Mouse (Mus musculus) heart, postnatal 25 days (tissue): ENCODE data around the gene Srxn1. TPM values are rescaled to one million over a fixed set of nuclear protein-coding genes. Genes with fewer than 3 reads are reported as not detected.
A peak's percentile ranks its signal among the peaks of the same experiment; 100 is the strongest.
"Not testable (repeated sequence)": the region's sequence is repeated elsewhere in the genome, so short reads cannot be mapped to it uniquely, and the experiment has no call there.

Experiments
- DNase-seq: peaks from one replicate; pipeline ENCODE4 v3.0.0; 2022; ENCODE audit warnings: low spot score
- intact Hi-C: fragments of 180-260 bp; cut with DNase I; formaldehyde crosslinking; loops from one replicate; pipeline ENCODE4 v1.15.1; 2025
- total RNA-seq, 2 experiments: library from RNA; stranded (reverse); gene quantifications; 2 replicates each; pipeline ENCODE4 v1.2.3; 2021

Srxn1 gene
- total RNA-seq: 10 to 100 TPM; 14.8 to 15.2 TPM

DNA sequence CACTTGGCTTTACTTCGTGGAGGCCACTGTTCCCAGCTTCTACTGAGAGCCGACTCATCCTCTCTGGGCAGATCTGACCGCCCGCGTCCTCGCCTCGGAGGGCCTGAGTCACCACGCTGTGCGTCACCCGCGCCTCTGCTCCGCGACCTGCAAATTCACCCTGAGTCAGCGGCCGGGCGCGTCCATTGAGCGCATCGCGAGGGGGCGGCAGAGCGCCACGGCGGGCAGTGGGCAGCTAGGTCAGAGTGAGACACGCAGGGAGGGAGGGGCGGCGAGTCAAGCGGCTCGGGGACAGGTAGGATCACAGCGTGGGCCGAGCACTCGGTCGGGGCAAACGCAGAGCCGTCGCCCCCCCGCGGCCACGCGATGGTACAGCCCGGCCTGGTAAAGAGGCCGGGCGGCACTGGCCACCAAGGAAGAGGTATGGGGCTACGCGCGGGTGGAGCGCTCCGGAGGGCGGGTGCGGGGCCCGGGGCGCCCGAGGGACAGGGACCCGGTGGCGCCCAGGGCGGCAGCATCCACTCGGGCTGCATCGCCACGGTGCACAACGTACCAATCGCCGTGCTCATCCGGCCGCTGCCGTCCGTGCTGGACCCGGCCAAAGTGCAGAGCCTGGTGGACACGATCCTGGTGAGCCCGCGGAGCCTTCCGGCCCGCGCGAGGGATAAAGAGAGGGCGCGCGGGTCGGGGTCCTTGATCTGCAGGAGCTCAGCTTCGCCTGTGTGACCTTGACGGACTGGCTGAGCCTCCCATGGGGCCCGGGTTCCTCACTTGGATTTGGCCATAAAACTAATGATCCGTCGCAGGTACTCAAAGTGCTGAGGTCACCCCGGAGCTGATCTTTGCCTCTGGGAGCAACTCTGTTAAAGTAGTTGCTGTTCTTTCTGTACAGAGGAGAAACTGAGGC is at the start of gene Srxn1:
Gene Srxn1, plus strand, starts transcription at position 199 of the 907 bp plus-strand sequence.
- peak; percentile 83 for DNase-seq
- intact Hi-C loops: loop anchor here (2.0 kb wide), 1 partner anchor 77 kb away; no protein-coding TSS in a partner anchor

GRCm38 (mm10) chr2:152056368-152057251 is 48.7 kb upstream of the Srxn1 start:
- DNase-seq: no peak
- intact Hi-C loops: no loop called here

- intact Hi-C loops: no loop called here
- DNase-seq: no peak
Observed at GRCm38 (mm10) chr2:152057252-152057563, 48.1 kb upstream of the Srxn1 start.

GRCm38 (mm10) chr2:152062817-152063216 is 42.5 kb upstream of the Srxn1 start:
- DNase-seq, intact Hi-C loops: not testable (repeated sequence)

GRCm38 (mm10) chr2:152068660-152069433 is 36.5 kb upstream of the Srxn1 start:
- intact Hi-C loops: no loop called here
- no peak for DNase-seq

DNA sequence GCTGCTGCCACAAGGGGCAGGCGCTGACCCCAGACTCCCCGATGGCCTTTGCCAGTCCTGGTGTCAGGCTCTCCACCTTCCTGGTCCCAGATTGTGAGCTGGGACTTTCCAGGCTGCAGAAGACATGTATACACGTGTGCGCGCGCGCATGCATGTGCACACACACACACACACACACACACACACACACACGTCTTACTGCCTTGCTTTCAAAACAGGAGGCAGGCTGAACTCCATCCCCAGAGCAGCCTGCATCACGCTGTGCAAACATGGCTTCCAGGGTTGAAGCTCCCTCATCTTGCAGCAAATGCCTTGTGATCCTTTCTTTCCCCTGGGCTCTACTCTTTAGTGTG is 35.9 kb upstream of the Srxn1 start:
- DNase-seq: no peak
- intact Hi-C loops: no loop called here

DNA sequence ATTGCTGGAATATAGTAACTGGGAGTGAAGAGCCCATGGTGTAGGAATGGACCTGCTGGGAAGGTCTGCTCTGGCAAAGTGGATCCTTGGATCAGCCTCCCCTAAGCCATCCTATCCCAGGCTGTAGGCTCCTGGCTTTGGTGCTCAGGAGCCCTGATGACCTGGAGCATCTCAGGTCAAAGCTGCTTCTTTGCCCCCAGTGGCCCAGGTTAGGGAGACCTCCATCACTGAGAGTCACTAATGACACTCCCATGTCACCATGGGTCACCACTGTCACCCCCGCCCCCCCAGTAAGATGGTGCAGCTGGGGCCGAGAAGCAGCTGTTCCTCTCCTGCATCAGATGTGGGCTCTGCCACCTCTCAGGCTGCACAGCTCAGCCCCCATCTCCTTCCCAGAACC is 35.4 kb upstream of the Srxn1 start:
- intact Hi-C loops: no loop called here
- DNase-seq: no peak

DNA sequence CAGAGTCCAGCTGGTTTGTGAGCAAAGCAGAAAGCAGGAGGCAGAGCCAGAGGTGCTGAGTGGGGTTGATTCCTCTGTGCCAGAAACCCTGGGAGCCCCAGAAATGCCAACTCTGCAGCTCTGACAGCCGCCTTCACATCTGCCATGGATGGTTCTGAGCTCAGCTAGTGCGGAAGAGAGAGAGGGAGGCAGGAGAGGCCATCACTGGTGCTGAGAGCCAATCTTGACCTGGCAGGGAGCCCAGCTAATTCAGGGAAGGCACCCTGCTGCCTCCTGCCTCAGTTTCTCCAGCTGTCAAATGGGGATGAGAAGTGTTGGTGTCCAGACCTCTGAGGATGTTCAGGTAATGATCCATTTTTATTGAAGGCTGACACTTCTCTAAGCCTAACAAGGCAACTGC is 30.8 kb upstream of the Srxn1 start:
- no peak for DNase-seq
- intact Hi-C loops: no loop called here

DNA sequence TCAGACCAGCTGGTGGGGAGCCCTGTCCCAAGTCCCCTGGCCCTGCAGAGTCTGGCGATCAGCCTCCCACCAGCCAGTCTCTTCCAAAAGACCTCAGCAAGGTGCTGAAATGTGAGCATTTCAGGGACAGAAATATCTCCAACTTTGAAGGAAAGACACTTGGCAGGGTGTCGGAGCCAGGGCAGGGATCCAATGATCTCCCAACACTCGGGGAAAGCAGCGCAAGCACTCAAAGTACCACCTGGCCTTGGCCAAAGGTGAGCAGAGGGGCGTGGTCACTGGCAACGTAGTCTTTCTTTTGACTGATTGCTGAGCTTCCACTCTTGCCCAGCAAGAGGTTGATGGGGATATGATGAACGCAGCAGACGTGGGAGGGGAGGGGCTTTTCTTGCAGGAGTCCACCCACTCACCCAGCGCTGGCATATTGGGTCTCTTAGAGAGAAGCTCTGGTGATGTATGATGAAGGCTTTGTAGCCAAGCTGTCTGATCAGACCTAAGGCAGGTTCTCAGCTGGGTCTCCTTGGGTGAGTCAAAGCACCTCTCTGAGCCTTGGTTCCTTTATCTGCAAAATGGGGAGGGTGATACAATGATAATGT is 29.9 kb upstream of the Srxn1 start:
- intact Hi-C loops: no loop called here
- no peak for DNase-seq

DNA sequence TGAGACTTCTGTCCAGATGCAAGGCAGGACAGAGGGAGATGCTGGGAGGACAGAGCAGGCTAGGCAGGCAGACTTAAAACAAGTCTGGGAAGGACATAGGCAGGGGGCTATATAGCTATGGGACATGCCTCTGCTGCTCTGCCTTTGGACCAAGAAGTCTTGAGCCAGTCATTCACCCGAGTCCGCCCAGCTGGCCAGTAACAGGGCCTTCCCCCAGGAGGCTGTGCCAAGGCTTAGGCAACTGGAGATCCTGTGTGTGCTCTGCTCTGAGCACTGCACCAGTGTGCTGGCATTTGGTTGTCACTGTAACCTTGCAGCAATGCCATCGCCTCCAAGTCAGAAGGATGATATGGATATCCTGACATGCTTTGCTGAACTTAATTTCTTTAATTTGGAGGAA is 28.0 kb upstream of the Srxn1 start:
- intact Hi-C loops: no loop called here
- no peak for DNase-seq

DNA sequence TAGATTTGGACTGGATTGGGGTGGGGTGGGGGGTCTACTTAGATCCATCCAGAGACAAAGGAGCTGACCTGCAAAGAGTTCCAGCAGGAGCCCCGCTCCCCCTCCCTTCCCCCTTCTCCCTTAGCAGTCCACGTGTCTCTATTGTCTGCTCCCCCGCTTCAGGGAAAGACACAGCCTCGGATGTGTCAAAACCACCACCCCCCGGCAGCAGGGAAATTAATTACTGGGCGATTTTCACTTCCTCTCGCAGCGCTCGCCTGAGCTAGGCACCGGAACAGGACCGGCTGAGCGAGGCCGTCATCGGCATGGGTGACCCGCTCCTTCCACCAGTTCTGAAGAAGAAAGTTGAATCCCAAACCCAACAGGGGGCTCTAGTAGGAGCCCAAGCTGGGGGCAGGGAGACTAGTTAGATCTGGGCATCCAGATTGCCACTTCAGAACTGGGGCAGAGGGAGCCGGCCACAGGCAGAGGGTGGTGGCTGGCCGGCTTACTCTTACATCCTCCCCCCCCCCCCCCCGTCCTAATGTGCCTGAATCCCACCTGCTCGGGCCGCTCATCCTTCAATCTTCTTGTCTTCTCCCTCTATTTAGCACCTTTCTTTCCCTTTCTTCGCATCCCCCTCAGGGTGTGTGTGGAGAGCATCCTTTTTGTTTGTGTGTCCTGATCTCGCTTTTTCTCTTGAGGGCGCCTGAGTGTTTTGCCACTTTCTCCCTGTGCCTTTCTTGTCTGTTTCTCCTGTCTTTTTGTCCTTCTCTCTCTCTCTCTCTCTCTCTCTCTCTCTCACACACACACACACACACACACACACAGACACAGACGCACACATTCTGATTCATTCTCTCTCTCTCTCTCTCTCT is 24.4 kb upstream of the Srxn1 start, which contains the start of gene Scrt2:
Gene Scrt2, plus strand, starts transcription at position 845 of the 857 bp plus-strand sequence.
- no peak for DNase-seq
- intact Hi-C loops: no loop called here

DNA sequence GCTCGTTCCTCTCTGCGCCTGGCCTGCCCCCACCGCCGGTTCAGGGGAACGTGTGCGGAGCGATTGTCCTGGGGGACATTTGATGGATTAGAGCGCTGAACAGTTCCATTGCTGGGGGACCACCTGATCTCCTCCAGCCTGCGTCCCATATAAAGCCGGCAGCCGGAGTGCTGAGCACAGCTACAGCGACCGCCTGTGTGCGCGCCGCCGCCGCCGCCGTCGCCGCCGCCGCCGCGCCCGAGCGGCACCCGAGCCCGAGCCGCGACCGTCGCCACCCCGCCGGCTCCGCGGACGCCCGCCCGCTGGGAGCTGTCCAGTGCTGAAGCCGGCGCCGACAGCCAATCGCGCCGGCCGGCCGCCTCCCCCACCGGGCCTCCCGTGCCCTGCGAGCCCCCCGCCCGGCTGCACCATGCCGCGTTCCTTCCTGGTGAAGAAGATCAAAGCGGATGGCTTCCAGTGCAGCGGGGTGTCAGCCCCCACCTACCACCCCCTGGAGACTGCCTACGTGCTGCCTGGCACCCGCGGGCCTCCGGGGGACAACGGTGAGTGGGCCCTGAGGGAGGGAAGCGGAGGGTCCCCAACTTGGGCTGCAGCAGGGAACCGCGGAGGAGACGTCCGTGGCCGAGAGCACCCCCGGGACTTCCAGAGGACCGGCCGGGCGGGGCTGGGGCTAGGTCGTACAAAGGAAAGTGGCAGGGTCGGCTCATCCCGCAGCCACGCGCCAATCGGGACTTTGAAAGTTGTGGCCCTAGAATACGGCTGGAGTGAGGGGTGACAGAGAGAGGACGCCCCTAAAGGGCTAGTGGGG is 23.5 kb upstream of the Srxn1 start:
- intact Hi-C loops: loop anchor here (2.0 kb wide), 1 partner anchor 53 kb away; no protein-coding TSS in a partner anchor
- DNase-seq: peak; percentile 54

GRCm38 (mm10) chr2:152082456-152083285 is 22.6 kb upstream of the Srxn1 start:
- no peak for DNase-seq
- intact Hi-C loops: loop anchor here (2.0 kb wide), 1 partner anchor 54 kb away; no protein-coding TSS in a partner anchor

- DNase-seq: no peak
- intact Hi-C loops: loop anchor here (2.0 kb wide), 1 partner anchor 55 kb away; no protein-coding TSS in a partner anchor
Observed at GRCm38 (mm10) chr2:152083411-152083810, 21.9 kb upstream of the Srxn1 start.

DNA sequence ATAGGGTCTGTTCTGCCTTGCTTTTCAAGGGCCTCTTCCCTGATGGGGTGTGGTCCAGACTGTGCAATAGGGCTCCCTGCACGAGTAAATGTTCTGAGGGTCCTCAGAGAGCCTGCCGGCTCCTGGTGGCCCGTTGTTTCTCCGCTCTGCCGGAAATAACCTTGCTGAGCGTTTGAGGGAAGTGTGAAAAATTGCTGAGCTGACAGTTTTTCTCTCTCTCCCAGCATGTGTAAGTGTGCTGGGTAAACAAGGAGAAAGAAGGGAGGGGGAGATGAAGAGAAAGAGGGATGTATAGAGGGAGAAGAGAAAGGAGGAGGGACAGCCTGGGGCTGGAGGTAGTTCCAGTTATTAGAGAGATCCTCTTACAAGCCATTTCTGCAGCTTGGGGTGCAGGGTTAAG is 21.0 kb upstream of the Srxn1 start:
- no peak for DNase-seq
- intact Hi-C loops: no loop called here

- intact Hi-C loops: loop anchor here (5.0 kb wide), 1 partner anchor 282 kb away; no protein-coding TSS in a partner anchor
- no peak for DNase-seq
Observed at GRCm38 (mm10) chr2:152085414-152085813, 19.9 kb upstream of the Srxn1 start.

- no peak for DNase-seq
- intact Hi-C loops: loop anchor here (5.0 kb wide), 1 partner anchor 281 kb away; no protein-coding TSS in a partner anchor
Observed at GRCm38 (mm10) chr2:152086451-152086850, 18.9 kb upstream of the Srxn1 start.
